Mouse (Mus musculus) thymus, adult 18-20 months (tissue): ENCODE measurements around the gene Psmc2.

Experiments
- DNase-seq, 2 experiments: peaks; one replicate each; pipeline ENCODE4 v3.0.0; 2022; ENCODE audit warnings: mixed read lengths in 2 of 2

The Psmc2 gene

DNA sequence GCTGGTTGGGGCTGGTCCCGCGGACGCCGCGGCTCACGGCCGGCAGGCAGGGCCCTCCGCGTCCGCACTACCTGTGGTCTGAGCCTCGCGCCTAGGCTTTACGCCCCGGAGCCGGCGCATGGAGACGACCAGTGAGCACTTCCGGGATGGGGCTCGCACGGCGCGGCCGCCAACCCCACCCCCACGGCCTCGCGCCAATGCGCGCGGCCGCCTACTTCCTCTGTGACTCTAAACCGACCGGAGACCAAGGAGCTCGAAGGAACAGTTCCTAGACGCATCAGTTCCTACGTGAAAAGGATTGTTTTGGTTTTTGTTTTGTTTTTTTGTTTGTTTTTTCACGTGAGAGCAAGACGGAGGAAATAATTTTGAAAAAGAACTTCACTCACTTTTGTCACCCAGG, at the start of gene Psmc2, which contains the start of gene Dnajc2:
Gene Psmc2 (plus strand): TSS at position 231 of the 400 bp plus-strand sequence.
Gene Dnajc2 (minus strand): TSS at position 199 of the 400 bp plus-strand sequence.
- DNase-seq: peak; percentile 77 to 80

DNA sequence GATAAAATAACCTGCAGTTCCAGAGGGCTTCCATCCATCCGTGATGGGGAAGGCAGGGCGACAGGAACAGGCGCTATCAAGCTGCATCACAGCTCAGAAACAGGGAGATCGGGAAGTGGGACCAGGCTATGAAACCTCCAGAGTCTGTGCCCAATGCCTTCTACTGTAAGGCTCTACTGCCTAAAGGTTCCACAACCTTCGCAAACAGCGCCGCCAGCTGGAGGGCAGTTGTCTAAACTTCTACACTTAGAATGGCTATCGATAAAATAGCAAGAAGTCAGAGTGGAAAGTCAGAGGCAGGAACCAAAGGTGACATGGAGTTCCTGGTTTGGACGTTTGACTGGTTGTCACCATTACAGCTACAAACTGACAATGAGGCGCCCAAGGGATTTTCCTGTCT, 49.5 kb upstream of the Psmc2 start:
- DNase-seq: peak; percentile 26 to 55

DNA sequence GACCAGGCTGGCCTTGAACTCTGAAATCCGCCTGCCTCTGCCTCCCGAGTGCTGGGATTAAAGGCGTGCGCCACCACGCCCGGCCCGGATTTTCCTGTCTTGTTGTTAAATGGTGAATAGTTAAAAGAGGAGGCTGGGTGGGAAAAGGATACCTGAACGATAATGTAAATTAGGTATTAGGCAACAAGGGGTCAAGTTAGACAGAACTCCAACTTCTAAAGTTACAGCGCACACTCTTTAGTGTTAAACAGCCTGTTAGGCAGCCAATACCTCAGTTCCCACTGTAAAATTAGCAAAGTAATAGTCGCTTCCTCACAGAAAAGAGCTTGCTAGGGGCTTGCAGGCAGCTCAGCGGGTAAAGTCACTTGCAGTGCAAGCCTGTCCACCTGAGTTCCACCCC, 49.0 kb upstream of the Psmc2 start:
- no peak for DNase-seq

DNA sequence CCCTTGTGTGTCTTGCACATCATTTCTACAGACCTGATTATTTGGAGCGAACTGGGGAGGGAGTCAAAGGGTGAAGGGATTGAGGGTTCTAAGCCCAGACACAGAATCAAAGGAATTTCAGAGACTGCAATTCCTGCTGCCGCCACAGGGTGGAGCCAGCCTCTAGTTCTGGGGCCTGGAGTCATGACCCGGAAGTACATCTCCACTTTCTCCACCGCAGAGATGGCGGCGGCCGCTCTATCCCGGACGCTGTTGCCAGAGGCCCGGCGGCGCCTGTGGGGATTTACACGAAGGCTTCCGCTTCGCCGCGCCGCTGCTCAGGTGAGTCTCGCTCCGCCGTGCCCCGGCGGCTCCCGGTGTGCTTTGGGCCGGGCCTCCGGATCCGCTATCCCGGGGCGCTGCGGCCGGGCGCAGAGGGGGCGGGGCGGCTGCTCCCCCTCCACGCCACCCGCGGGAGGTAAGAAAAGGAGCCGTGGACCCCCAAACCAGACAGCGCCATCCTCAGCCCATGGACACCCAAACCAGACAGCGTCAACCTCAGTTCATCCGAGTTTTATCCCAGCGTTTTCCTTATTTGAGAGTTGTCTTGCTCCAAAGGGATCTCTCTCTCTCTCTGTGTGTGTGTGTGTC, 48.0 kb upstream of the Psmc2 start, which contains the start of gene Pmpcb:
Gene Pmpcb (plus strand): TSS at position 186 of the 630 bp plus-strand sequence.
- DNase-seq: peak; percentile 78 to 80

DNA sequence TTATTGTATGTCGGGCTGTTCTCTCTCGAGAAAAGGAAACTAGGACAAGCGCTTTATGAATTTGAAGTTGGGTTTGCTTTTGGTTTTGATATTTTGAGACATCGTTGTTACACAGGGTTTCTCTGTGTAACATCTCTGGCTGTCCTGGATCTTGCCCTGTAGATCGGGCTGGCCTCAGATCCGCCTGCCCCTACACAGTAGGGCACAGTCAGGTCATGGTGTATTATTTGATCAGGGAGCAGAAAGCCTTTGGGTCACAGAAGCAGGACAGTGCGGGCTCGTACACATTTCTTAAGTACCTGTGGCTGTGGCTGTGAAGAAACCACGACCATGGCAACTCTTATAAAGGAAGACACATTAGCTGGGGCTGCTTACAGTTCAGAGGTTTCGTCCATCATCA, 47.5 kb upstream of the Psmc2 start:
- DNase-seq: no peak

DNA sequence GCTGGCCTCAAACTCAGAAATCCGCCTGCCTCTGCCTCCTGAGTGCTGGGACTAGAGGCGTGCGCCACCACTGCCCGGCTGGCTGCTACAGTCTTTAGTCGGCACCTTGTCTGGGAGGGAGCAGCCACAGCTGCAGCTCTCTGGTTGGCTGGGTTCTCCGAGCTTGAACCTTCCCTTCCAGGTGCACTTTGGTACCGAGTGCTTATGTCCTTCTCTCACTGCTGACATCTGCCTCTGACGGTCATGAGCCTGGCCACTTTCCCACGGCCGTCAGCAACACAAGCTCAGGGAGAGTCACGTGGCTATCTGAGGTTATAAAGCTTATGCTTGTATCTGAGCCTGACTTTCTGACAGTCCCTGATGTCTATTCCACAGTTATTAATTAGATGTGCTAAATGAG, 46.0 kb upstream of the Psmc2 start:
- no peak for DNase-seq

DNA sequence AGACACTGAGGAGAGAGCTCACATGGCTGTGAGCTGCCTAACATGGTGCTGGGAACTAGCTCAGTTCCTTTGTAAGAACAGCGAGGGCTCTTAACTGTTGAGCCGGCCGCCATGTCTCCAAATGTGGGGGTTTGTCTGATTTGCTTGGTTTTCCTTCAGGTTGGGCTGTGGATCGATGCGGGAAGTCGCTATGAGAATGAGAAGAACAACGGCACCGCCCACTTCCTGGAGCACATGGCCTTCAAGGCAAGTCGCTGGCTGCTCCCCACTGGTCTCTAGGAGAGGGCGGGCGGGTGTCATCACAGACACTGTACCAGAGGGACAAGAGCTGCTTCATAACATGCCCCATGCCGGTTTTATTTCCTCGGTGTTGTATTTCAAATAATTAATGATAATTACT, 45.2 kb upstream of the Psmc2 start:
- no peak for DNase-seq

DNA sequence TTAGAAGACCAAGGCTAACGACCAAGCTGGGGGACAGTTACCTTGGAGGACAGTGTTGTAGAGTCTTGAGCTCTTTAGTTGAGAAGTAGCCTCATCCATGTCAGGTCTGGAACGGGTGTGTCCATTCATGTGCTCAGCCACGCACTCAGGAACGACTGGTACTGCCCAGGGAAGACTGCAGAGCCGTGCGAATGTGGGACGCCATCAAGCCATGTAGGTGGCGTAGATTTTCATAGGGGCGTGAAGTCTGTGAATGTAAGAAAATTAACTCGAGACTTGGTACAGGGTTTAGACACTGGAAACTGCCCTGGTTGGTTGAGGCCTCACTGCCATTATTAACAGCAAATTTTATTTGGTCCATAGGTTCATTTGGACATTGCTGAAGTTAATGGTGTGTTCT, 41.5 kb upstream of the Psmc2 start:
- DNase-seq: no peak

DNA sequence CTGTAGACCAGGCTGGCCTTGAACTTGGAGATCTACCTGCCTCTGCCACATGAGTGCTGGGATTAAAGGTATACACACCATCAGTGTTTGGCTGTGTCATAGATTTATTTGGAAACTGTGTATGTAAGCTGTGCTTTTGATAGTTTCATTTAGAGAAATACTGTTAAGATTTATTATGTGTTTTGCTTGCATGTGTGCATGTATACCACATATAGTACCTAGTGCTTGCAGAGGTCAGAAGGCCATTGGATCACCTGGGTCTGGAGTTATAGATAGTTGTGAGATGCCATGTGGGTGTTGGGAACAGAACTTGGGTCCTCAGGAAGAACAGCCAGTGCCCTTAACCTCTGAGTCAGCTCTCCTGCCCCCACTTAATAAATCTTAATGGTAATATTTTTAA, 40.4 kb upstream of the Psmc2 start:
- DNase-seq: no peak

DNA sequence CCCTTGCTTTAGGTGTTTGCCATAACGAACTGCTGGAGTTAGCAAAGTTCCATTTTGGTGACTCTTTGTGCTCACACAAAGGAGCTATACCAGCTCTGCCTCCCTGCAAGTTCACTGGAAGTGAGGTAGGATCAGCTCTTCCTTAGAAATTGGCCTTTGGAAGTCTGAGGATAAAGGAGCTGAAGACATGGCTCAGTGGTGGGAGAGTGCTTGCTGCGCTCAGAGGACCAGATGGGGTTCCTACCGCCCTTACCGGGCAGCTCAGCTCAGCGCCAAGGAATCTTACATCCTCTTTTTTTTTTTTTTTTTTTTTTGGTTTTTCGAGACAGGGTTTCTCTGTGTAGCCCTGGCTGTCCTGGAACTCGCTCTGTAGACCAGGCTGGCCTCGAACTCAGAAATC, 39.1 kb upstream of the Psmc2 start:
- DNase-seq: no peak

DNA sequence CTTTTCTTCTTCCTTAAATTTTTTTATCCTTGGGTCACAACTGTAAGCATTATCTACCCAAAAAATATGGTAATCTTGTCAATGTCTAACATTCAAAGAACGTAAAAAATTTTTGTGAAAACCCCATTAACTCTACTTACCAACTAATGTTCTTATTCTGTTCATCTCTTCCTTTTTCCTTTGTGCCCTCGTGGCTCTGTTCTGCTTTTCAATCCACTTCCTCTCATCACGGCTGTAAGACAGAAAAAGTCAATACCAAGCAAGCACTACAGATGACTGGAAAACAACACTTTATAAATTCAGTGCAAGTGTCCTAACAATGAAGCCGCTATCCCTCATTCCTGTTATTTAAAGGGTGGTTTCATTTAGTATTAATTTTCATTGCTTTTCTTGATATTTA, 16.6 kb upstream of the Psmc2 start:
- DNase-seq: no peak

DNA sequence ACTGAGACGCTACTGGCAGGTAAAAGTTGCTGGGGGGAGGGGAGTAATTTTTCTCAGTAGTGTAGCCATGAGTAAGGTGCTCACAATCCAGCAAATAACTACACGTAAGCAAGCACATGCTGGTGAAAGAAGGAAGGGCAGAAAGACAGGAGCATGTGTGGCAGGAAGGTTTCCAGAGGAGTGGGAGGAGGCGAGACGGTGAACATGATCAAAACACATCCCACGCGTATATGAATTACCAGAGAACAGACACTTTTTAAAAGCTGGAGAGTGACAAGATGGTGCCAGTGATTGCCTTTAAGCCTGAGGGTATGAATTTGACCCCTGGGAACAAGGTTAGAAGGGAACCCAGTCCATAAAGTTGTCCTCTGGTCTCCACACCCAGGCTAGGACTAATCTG, 15.2 kb upstream of the Psmc2 start:
- DNase-seq: no peak

DNA sequence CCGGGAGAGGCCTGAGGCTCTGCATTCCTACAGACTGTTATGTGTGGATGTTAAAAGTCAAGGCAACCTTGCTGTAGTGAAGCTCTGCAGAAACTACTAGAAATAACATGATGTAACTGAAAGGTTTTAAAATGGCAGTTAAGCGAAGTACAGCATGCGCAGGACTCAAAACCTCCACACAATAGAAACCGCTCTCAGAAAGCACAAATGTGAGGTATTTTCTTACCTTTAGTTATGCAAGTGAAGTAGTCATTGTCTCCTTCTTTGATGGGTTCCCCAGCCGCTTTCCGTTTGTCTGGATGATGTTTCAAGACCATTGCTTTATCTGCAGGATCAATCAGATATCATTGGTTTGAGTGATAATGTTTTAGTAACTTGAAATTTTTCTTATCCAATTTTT, 8.6 kb upstream of the Psmc2 start:
- DNase-seq: no peak

DNA sequence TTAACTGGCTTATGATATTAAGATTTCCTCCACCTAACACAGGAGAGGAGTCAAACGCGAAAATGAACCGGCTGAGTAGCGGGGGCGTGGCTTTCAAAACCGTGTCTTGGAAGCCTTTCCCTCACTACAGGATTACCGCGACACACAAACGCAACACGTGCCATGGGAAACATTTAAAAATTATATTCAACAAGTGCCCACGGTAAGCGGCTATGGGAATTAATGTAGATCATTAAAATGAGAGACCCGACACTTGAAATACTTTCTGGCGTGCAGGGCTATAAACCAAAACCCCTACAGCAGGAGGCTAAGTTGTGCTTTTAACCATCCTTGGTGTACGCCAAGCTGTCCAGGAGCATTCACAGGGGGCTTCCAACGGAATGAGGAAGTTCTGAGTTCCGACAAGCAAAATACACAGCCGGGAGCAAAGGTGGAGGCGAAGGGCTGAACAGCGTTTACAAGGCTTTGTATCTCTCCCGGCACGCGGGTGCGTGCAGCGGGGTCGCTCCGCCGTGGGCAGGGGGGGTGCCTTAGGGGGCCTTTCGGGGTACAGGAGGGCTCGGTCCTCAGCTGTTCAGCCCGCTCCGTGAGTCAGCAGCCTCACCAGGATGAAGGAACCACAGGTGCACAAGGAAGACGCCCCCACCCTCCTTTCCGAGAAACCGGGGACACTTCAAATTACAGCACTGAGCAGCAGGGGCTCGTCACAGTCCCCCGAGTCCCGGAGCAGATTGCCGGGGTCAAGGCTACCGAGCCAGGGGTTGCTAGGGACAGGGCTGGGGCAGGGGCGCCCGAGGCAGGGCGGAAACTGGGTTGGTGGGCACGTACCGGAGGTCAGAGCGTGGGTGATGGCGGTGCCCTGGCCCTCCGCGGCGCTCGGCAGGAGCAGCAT, 676 bp upstream of the Psmc2 start:
- peak; percentile 8 to 64 for DNase-seq

DNA sequence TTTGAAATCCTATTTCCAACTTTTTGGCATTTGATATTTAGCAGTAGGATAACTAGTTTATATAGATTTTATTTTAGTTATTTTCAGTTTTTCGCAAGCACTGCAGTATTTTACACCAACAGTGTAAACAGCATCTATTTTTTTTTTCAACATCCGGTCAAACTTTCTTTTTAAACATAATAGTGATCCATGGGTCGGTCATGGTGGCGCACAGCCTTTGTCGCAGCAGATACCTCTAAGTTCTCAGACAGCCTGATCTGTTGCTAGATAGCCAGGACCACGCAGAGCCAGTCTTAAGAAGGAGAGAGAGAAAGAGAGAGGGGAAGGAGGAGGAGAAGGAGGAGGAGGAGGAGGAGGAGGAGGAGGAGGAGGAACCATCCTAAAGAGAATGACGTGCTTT, 693 bp downstream of the Psmc2 start:
- no peak for DNase-seq

DNA sequence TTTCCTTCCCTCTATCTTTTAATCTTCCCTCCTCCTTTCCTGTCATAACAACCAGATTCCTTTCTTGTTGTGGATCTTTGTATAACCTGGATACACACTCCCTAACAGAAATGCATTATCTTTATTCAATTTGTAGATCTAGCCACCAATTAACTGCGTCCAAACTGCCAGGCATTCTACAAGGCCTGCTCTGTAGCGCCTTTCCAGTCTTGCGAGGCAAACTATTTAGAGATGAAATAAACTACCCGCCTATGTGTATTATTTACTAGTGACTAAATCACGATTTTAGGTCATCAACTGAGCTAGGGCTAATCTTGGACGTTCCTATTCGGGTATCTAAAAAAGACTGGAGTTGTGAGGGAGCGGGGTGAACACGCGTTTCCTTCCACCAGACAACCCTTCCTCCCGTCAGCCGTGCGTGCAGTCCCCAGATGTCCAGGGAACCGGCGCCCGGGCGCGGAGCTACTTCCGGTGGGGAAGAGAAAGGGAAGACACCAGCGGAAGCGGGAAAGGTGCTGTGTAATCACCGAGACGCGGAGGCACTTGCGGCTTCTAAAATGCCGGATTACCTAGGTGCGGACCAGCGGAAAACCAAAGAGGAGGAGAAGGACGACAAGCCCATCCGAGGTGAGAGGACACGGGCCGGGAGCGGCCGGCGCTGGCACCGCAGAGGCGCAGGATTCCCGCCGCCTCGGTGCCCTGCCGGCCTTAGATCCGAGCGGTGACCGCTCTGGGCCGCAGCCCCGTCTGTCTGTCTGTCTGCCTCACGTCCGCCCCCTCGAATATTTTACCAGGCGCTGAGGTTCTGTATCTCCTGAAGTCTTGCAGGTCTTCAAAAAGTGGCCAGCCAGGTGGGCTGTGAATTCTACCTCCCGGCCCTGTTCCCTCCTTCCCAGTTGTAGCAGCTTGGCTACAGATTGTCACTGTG, 1.4 kb downstream of the Psmc2 start:
- peak; percentile 79 to 87 for DNase-seq

DNA sequence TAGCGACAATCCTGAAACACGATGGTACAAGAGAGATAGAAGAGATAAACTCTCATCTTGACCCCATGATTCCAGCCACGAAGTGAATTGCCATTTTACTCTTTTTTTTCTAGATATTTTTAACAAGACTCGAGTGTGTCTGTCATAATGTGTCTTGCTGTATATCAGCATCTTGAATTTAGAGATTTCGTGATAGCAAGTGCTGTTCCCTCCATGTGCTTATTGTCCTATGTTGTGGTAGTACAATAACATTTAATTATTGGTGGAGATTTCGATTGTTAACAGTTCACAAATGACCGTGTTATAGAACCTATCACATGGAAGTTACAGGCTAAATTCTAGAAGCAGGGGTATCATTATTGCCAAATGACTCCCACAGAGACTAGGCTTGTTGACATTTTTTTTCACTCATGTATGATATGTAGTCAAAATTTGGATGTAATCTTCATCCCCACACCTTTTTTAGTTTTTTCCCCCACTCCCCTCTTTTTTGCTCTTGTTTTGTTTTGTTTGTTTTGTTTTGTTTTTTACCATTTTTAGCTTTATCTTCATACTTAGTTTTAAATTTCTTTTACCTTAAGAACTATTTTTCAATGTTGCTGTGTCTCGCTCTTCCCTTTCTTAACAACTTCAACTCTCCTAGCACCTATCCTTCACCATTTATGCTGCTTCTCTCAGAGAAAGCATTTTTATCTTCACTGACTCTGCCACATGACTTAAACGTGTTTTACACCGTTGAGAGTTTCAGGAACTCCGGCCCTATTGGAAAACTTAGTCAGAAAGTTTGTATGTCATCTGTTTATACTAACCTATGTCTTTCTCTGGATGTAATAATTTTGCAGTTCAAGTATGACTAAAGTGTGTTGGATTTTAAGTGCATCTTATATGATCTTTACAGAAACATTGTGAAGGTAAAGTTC, 2.4 kb downstream of the Psmc2 start:
- DNase-seq: no peak

DNA sequence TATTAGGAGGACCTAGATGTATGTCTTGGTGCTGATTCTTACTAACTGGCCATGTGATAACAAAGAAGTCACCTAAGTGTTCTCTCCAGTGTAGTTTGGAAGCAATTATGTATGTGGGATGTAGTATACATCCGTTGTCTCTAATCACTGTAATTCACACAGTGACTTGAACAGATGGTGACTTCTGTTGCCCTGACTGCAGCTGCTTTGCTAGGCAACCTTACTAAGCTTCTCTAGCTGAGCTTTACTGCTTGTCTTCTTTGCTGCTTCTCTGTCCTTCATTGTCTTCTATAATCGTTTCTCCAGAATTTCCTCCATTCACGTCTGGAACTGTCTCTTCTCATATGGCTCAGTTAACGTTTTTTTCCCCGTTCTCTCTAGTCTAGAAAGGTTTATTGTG, 4.0 kb downstream of the Psmc2 start:
- no peak for DNase-seq

DNA sequence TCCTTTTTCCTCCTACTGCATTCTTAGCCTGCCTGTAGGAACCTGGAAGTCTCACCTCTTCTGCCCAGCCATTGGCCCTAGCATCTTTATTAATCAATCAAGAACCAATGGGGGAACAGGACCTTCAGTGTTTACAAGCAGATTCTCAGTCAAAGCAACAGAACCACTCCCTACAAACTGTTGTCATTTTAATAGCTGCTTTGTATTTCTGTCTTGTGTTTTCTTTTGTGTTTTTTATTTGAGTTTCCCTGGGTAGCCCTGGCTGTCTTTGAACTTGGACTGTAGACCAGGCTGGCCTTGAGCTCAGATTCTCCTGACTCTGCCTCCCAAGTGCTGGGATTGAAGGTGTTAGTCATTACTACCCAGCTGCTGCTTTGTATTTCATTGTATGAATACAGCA, 7.1 kb downstream of the Psmc2 start:
- no peak for DNase-seq

DNA sequence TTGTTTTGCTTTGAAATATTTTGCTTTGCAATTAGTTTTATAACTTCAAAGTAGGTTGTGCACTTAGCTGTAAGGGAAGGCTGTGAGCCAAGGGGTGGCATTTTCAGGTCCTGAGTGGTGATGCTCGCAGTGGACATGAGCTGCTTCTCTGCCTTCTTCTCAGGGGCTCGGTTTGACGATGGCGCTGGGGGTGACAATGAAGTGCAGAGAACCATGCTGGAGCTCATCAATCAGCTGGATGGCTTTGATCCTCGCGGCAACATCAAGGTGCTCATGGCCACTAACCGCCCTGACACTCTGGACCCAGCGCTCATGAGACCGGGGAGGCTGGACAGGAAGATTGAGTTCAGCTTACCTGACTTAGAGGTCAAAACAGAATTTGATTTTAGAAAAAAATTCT, 17.8 kb downstream of the Psmc2 start:
- no peak for DNase-seq

DNA sequence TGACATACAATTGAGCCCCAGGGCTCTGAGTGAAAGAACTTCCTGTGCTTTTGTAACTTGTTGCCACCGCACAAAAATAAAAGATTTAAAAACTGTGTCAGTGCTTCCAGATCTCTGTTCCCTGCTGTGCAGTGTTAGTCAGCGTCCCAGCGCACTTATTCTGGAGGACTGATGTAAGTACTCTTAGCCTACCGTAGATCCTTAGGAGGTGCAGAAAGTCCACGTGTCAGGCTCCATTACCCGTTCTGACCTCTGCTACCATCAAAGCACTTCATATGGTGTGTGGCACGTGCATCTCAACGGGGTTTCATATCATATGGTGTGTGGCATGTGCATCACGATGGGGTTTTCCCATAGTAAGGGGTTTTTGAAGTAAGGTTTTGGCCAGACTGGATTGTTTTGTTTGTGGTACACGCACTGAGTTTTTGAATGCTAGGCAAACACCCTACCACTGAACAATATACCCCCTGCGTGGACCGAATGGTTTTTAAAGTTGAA, 18.7 kb downstream of the Psmc2 start:
- DNase-seq: no peak

DNA sequence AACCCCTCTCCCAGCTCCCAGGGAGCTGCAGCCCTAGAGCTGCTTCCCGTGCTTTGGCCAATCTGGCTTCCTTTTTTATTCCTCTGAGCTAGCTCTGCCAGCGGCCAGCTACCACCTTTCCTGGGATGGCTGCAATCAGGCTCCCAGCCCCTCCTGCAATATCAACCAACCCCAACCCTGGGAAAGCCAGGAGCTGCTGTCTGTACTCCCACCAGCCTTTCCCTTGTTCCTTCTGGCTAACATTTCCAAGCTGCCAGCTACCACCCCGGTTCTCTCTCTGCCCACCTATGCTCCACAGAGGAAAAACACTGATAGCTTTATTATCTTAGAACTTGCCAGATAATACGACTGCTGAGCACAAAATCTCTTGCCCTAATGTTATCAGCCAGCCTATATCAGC, 19.8 kb downstream of the Psmc2 start:
- DNase-seq: no peak
